Mouse (Mus musculus) liver, embryonic 11.5 days (tissue): ENCODE results near the gene Cops7b. TPM values are rescaled to one million over a fixed set of nuclear protein-coding genes. Genes with fewer than 3 reads are reported as not detected.

Experiments
- ATAC-seq: fragments of 200-750 bp; cut with Nextera tagmentation; replicated peaks from 2 replicates; pipeline ENCODE4 v1.8.0; 2017; ENCODE audit warnings: moderate number of reproducible peaks, mild to moderate bottlenecking, moderate TSS enrichment, moderate library complexity; ENCODE audit not compliant: low FRiP score
- DNase-seq: peaks from one replicate; pipeline ENCODE4 v3.0.0-alpha.2; 2017; ENCODE audit warnings: low spot score
- H3K27ac ChIP-seq: fragments of 300-500 bp; sonication (generic); 2 replicates; pipeline ENCODE4 v1.5.1; 2014; ENCODE audit warnings: mild to moderate bottlenecking, low read depth, low read length, control low read depth
- H3K27me3 ChIP-seq: fragments of 300-500 bp; sonication (generic); replicated peaks from 2 replicates; pipeline ENCODE4 v1.6.1; 2014; ENCODE audit warnings: low read length, mixed read lengths; ENCODE audit not compliant: control insufficient read depth, insufficient read depth
- H3K36me3 ChIP-seq: fragments of 300-500 bp; sonication (generic); 2 replicates; pipeline ENCODE4 v1.6.1; 2014; ENCODE audit warnings: mild to moderate bottlenecking, low read length, moderate library complexity, mixed read lengths; ENCODE audit not compliant: control insufficient read depth, insufficient read depth
- H3K4me1 ChIP-seq: fragments of 300-500 bp; sonication (generic); replicated peaks from 2 replicates; pipeline ENCODE4 v1.6.1; 2014; ENCODE audit warnings: low read length, mixed read lengths; ENCODE audit not compliant: control insufficient read depth, insufficient read depth
- H3K4me2 ChIP-seq: fragments of 300-500 bp; sonication (generic); 2 replicates; pipeline ENCODE4 v1.6.1; 2014; ENCODE audit warnings: mild to moderate bottlenecking, control low read depth, moderate library complexity
- H3K4me3 ChIP-seq: fragments of 300-500 bp; sonication (generic); 2 replicates; pipeline ENCODE4 v1.5.1; 2014; ENCODE audit warnings: low read depth, low read length, control low read depth
- H3K9ac ChIP-seq: fragments of 300-500 bp; sonication (generic); 2 replicates; pipeline ENCODE4 v1.6.1; 2014; ENCODE audit warnings: low read depth, low read length, control low read depth
- H3K9me3 ChIP-seq: fragments of 300-500 bp; sonication (generic); 2 replicates; pipeline ENCODE4 v1.6.1; 2016; ENCODE audit warnings: low read length, inconsistent platforms, mixed read lengths; ENCODE audit not compliant: control insufficient read depth
- WGBS: fragments of 180-500 bp; shearing (Covaris S2); extraction: QIAGEN DNeasy Blood & Tissue Kit; methylation state at CpG from one replicate; pipeline ENCODE4 v1.1.7; 2014; 5-methylcytosine and 5-hydroxymethylcytosine counted together
- microRNA-seq: library from miRNA; unstranded; fragments of <30 nt; microRNA quantifications from one replicate; pipeline ENCODE4, GENCODE M21; 2017; ENCODE audit warnings: borderline number of aligned reads
- polyA plus RNA-seq: library from polyadenylated mRNA; unstranded; fragments of >200 nt; fragmentation: Nextera tagmentation; extraction: Ambion mirVana; gene quantifications from 2 replicates; pipeline ENCODE4 v1.2.1, GENCODE M21; 2014

Cops7b gene
- polyA plus RNA-seq, 1 experiment from 2014 or later = 30.8 TPM

GRCm38 (mm10) chr1:86657071-86657470 lies 74.4 kb downstream of the Cops7b start:
- DNase-seq (no peak), ATAC-seq (no peak)
- 85% methylated on average over 5 of the region's 5 CpGs for WGBS

More at GRCm38 (mm10) chr1:86657071-86657470, 74.4 kb downstream of the Cops7b start:
- no peak overlapping the region for H3K27ac ChIP-seq
- no peak overlapping the region for H3K9ac ChIP-seq
- H3K4me1 ChIP-seq = no peaks in the 10 kb centered on the region
- H3K27me3 ChIP-seq = peaks cover 2% of the 10 kb centered on the region; the same call in 1 of the 2 replicates
- no peaks in the 10 kb centered on the region for H3K36me3 ChIP-seq
- H3K9me3 ChIP-seq = no peaks in the 10 kb centered on the region
- H3K4me2 ChIP-seq = no peak overlapping the region
- no peak overlapping the region for H3K4me3 ChIP-seq

Small RNA genes lying within 50 kb of the gene (microRNA-seq; reads per million reads assigned to microRNA genes)
- not detected for gene Gm22955

Other genes with a start within 250 kb of the Cops7b start
- 828 and 901 TPM in 2 replicates for gene Ncl, start 223.5 kb upstream of the Cops7b start, polyA plus RNA-seq
- gene Nmur1, start 156.7 kb upstream of the Cops7b start, polyA plus RNA-seq = not detected in 2 replicates
- not detected in 2 replicates for gene Tex44, start 156.6 kb upstream of the Cops7b start, polyA plus RNA-seq
- 2,666 and 2,805 TPM in 2 replicates for gene Ptma, start 56.2 kb upstream of the Cops7b start, polyA plus RNA-seq
- gene Pde6d, start 275 bp upstream of the Cops7b start, polyA plus RNA-seq = 48.1 and 52.1 TPM in 2 replicates
- gene Nppc, start 87.7 kb downstream of the Cops7b start, polyA plus RNA-seq = not detected in 2 replicates
- gene Dis3l2, start 120.9 kb downstream of the Cops7b start, polyA plus RNA-seq = 20.2 and 21.2 TPM in 2 replicates